Mouse (Mus musculus) kidney, embryonic 14.5 days (tissue): ENCODE measurements around the gene Tdrd1. TPM values are rescaled to one million over a fixed set of nuclear protein-coding genes. Genes with fewer than 3 reads are reported as not detected.
"Not testable (repeated sequence)": the region's sequence is repeated elsewhere in the genome, so short reads cannot be mapped to it uniquely, and the experiment has no call there.

Experiments
- ATAC-seq: fragments of 200-750 bp; cut with Nextera tagmentation; 2 replicates; pipeline ENCODE4 v1.8.0; 2017; ENCODE audit warnings: moderate number of reproducible peaks, mild to moderate bottlenecking, moderate TSS enrichment, moderate library complexity; ENCODE audit not compliant: low FRiP score, low TSS enrichment
- H3K27ac ChIP-seq: fragments of 300-500 bp; sonication (generic); 2 replicates; pipeline ENCODE4 v1.5.1; 2014; ENCODE audit warnings: low read depth, mild to moderate bottlenecking, low read length, moderate library complexity, mixed read lengths
- H3K27me3 ChIP-seq: fragments of 300-500 bp; sonication (generic); 2 replicates; pipeline ENCODE4 v1.6.1; 2014; ENCODE audit warnings: mild to moderate bottlenecking, low read length; ENCODE audit not compliant: control insufficient read depth, insufficient read depth
- H3K36me3 ChIP-seq: fragments of 300-500 bp; sonication (generic); 2 replicates; pipeline ENCODE4 v1.6.1; 2014; ENCODE audit warnings: low read length, mixed read lengths; ENCODE audit not compliant: control insufficient read depth, insufficient read depth
- H3K4me1 ChIP-seq: fragments of 300-500 bp; sonication (generic); 2 replicates; pipeline ENCODE4 v1.6.1; 2014; ENCODE audit warnings: low read length, mixed read lengths; ENCODE audit not compliant: control insufficient read depth, insufficient read depth
- H3K4me2 ChIP-seq: fragments of 300-500 bp; sonication (generic); replicated peaks from 2 replicates; pipeline ENCODE4 v1.6.1; 2014; ENCODE audit warnings: low read depth, mild to moderate bottlenecking, low read length
- H3K4me3 ChIP-seq: fragments of 300-500 bp; sonication (generic); 2 replicates; pipeline ENCODE4 v1.5.1; 2014; ENCODE audit warnings: mild to moderate bottlenecking, low read length
- H3K9ac ChIP-seq: fragments of 300-500 bp; sonication (generic); 2 replicates; pipeline ENCODE4 v1.6.1; 2014; ENCODE audit warnings: low read depth, mild to moderate bottlenecking, low read length, moderate library complexity
- H3K9me3 ChIP-seq: fragments of 300-500 bp; sonication (generic); 2 replicates; pipeline ENCODE4 v1.6.1; 2016; ENCODE audit warnings: low read length; ENCODE audit not compliant: control insufficient read depth
- WGBS: fragments of 180-500 bp; shearing (Covaris S2); extraction: QIAGEN DNeasy Blood & Tissue Kit; methylation state at CpG from one replicate; pipeline ENCODE4 v1.1.7; 2014; 5-methylcytosine and 5-hydroxymethylcytosine counted together
- polyA plus RNA-seq: library from polyadenylated mRNA; unstranded; fragments of >200 nt; fragmentation: Nextera tagmentation; extraction: Ambion mirVana; gene quantifications from 2 replicates; pipeline ENCODE4 v1.2.1, GENCODE M21; 2014

Tdrd1 gene
- polyA plus RNA-seq = 0.33 and 1.3 TPM in 2 replicates

GRCm38 (mm10) chr19:56826047-56826631, at the start of gene Tdrd1:
Gene Tdrd1 (plus strand): TSS chr19:56826209.
- 63% methylated on average over 44 of the region's 44 CpGs for WGBS
- peaks cover 5% of the 10 kb centered on the region; the same call in 1 of the 2 replicates for H3K4me1 ChIP-seq
- peak within 1 kb of the TSS; percentile 23 for H3K4me2 ChIP-seq
- no peak within 1 kb of the TSS for H3K9ac ChIP-seq
- no peaks in the 10 kb centered on the region for H3K9me3 ChIP-seq
- no peak within 1 kb of the TSS for H3K27ac ChIP-seq
- no peak for ATAC-seq
- H3K27me3 ChIP-seq = no peaks in the 10 kb centered on the region; the same call in 1 of the 2 replicates
- H3K4me3 ChIP-seq = peak within 1 kb of the TSS; percentile 9; the same call in 1 of the 2 replicates
- H3K36me3 ChIP-seq = no peaks in the 10 kb centered on the region

- H3K4me2 ChIP-seq = no peak overlapping the region; the same call in 1 of the 2 replicates
- H3K9me3 ChIP-seq = no peaks in the 10 kb centered on the region
- ATAC-seq = peak; percentile 64; the same call in 1 of the 2 replicates
- H3K4me3 ChIP-seq = no peak overlapping the region
- no peaks in the 10 kb centered on the region for H3K36me3 ChIP-seq
- H3K4me1 ChIP-seq = peaks cover 10% of the 10 kb centered on the region
- H3K27ac ChIP-seq = no peak overlapping the region
- H3K9ac ChIP-seq = no peak overlapping the region
- 20% methylated on average over 16 of the region's 16 CpGs for WGBS
- H3K27me3 ChIP-seq = peaks cover 20% of the 10 kb centered on the region
Measured at GRCm38 (mm10) chr19:56776719-56777382, 49.2 kb upstream of the Tdrd1 start.

- H3K36me3 ChIP-seq, H3K9me3 ChIP-seq, H3K4me2 ChIP-seq, H3K9ac ChIP-seq, ATAC-seq, H3K27ac ChIP-seq, H3K4me3 ChIP-seq: not testable (repeated sequence)
- H3K4me1 ChIP-seq = peaks cover 10% of the 10 kb centered on the region
- WGBS = 95% methylated on average over 7 of the region's 7 CpGs
- H3K27me3 ChIP-seq = peaks cover 20% of the 10 kb centered on the region
Measured at GRCm38 (mm10) chr19:56778532-56778931, 47.5 kb upstream of the Tdrd1 start.

- Histone ChIP-seq H3K4me2 (no peak overlapping the region), H3K9ac (no peak overlapping the region), H3K36me3 (peaks cover 41% of the 10 kb centered on the region), H3K9me3 (no peaks in the 10 kb centered on the region), H3K4me1 (no peaks in the 10 kb centered on the region), H3K27ac (no peak overlapping the region), H3K27me3 (no peaks in the 10 kb centered on the region), H3K4me3 (no peak overlapping the region)
- ATAC-seq = no peak
- WGBS = 85% methylated on average over 7 of the region's 7 CpGs
Measured at GRCm38 (mm10) chr19:56787911-56788310, 38.1 kb upstream of the Tdrd1 start.

- no peak overlapping the region for H3K4me3 ChIP-seq
- no peak overlapping the region for H3K27ac ChIP-seq
- no peak overlapping the region for H3K9ac ChIP-seq
- 94% methylated on average over 5 of the region's 5 CpGs for WGBS
- H3K9me3 ChIP-seq = no peaks in the 10 kb centered on the region
- H3K36me3 ChIP-seq = peaks cover 48% of the 10 kb centered on the region
- no peak for ATAC-seq
- no peaks in the 10 kb centered on the region for H3K4me1 ChIP-seq
- no peaks in the 10 kb centered on the region for H3K27me3 ChIP-seq
- H3K4me2 ChIP-seq = no peak overlapping the region
Measured at GRCm38 (mm10) chr19:56788952-56789351, 37.1 kb upstream of the Tdrd1 start.

- H3K4me3 ChIP-seq = no peak overlapping the region
- ATAC-seq = no peak
- H3K9ac ChIP-seq = no peak overlapping the region
- H3K27me3 ChIP-seq = no peaks in the 10 kb centered on the region
- WGBS = 94% methylated on average over 11 of the region's 11 CpGs
- no peaks in the 10 kb centered on the region for H3K4me1 ChIP-seq
- peaks cover 90% of the 10 kb centered on the region for H3K36me3 ChIP-seq
- no peak overlapping the region for H3K4me2 ChIP-seq
- H3K27ac ChIP-seq = no peak overlapping the region
- H3K9me3 ChIP-seq = no peaks in the 10 kb centered on the region
Measured at GRCm38 (mm10) chr19:56797376-56797775, 28.6 kb upstream of the Tdrd1 start.

- H3K9me3 ChIP-seq = no peaks in the 10 kb centered on the region
- no peak overlapping the region for H3K9ac ChIP-seq
- no peak overlapping the region for H3K27ac ChIP-seq
- H3K4me1 ChIP-seq = no peaks in the 10 kb centered on the region
- ATAC-seq = 0 out of 2 replicates have a peak, but pooled peaks have one; percentile 28
- no peaks in the 10 kb centered on the region for H3K27me3 ChIP-seq
- no peak overlapping the region for H3K4me2 ChIP-seq
- H3K36me3 ChIP-seq = peaks cover 77% of the 10 kb centered on the region
- 54% methylated on average over 8 of the region's 8 CpGs for WGBS
- no peak overlapping the region for H3K4me3 ChIP-seq
Measured at GRCm38 (mm10) chr19:56800226-56800625, 25.8 kb upstream of the Tdrd1 start.

GRCm38 (mm10) chr19:56800930-56801655, 24.9 kb upstream of the Tdrd1 start:
- ATAC-seq = no peak
- Histone ChIP-seq H3K27me3 (no peaks in the 10 kb centered on the region), H3K4me2 (no peak overlapping the region), H3K4me3 (no peak overlapping the region), H3K9me3 (no peaks in the 10 kb centered on the region), H3K27ac (no peak overlapping the region), H3K36me3 (peaks cover 78% of the 10 kb centered on the region), H3K9ac (no peak overlapping the region), H3K4me1 (no peaks in the 10 kb centered on the region)
- 78% methylated on average over 7 of the region's 7 CpGs for WGBS
